Mouse (Mus musculus) heart, embryonic 14.5 days (tissue): Measurements from ENCODE around the gene Gramd2. TPM values are rescaled to one million over a fixed set of nuclear protein-coding genes. Genes with fewer than 3 reads are reported as not detected.

ENCODE experiments used
- ATAC-seq: fragments of 200-750 bp; cut with Nextera tagmentation; 2 replicates; pipeline ENCODE4 v1.8.0; 2017; ENCODE audit warnings: low read depth, moderate TSS enrichment; ENCODE audit not compliant: insufficient number of reproducible peaks, insufficient read depth, low FRiP score
- H3K27ac ChIP-seq, 2 experiments: fragments of 200-500 bp in 1 of 2; fragments of 300-500 bp in 1 of 2; sonication (generic) in 1 of 2; replicated peaks in 1 of 2; 2 replicates each; pipeline ENCODE4 v1.5.1; 2012 to 2014; ENCODE audit warnings: low read depth in 2 of 2, low read length in 2 of 2, control low read depth in 1 of 2, mild to moderate bottlenecking in 1 of 2, mixed read lengths in 1 of 2; ENCODE audit not compliant: control insufficient read depth in 1 of 2, insufficient read depth in 1 of 2
- H3K27me3 ChIP-seq: fragments of 300-500 bp; sonication (generic); 2 replicates; pipeline ENCODE4 v1.6.1; 2014; ENCODE audit warnings: mild to moderate bottlenecking, low read length, control low read depth; ENCODE audit not compliant: control insufficient read depth, insufficient read depth
- H3K36me3 ChIP-seq: fragments of 300-500 bp; sonication (generic); 2 replicates; pipeline ENCODE4 v1.6.1; 2014; ENCODE audit warnings: mild to moderate bottlenecking, control low read depth, low read length, mixed read lengths; ENCODE audit not compliant: control insufficient read depth, insufficient read depth
- H3K4me1 ChIP-seq, 2 experiments: fragments of 200-500 bp in 1 of 2; fragments of 300-500 bp in 1 of 2; sonication (generic) in 1 of 2; 2 replicates each; pipeline ENCODE4 v1.6.1; 2012 to 2014; ENCODE audit warnings: low read length in 2 of 2, control low read depth in 1 of 2, mixed read lengths in 1 of 2; ENCODE audit not compliant: control insufficient read depth in 2 of 2, insufficient read depth in 2 of 2
- H3K4me2 ChIP-seq: fragments of 300-500 bp; sonication (generic); 2 replicates; pipeline ENCODE4 v1.6.1; 2014; ENCODE audit warnings: mild to moderate bottlenecking, low read length
- H3K4me3 ChIP-seq, 2 experiments: fragments of 200-500 bp in 1 of 2; fragments of 300-500 bp in 1 of 2; sonication (generic) in 1 of 2; 2 replicates each; pipeline ENCODE4 v1.5.1; 2012 to 2014; ENCODE audit warnings: low read length in 2 of 2, mild to moderate bottlenecking in 2 of 2, control low read depth in 1 of 2, low read depth in 1 of 2, moderate library complexity in 1 of 2; ENCODE audit not compliant: control insufficient read depth in 1 of 2, insufficient read depth in 1 of 2
- H3K9ac ChIP-seq: fragments of 300-500 bp; sonication (generic); 2 replicates; pipeline ENCODE4 v1.6.1; 2014; ENCODE audit warnings: mild to moderate bottlenecking, low read length
- H3K9me3 ChIP-seq: fragments of 300-500 bp; sonication (generic); 2 replicates; pipeline ENCODE4 v1.6.1; 2016; ENCODE audit warnings: low read length, control low read depth; ENCODE audit not compliant: control insufficient read depth
- WGBS: fragments of 180-500 bp; shearing (Covaris S2); extraction: QIAGEN DNeasy Blood & Tissue Kit; methylation state at CpG from one replicate; pipeline ENCODE4 v1.1.7; 2014; 5-methylcytosine and 5-hydroxymethylcytosine counted together
- polyA plus RNA-seq: library from polyadenylated mRNA; unstranded; fragments of >200 nt; fragmentation: Nextera tagmentation; extraction: Ambion mirVana; gene quantifications from 2 replicates; pipeline ENCODE4 v1.2.1, GENCODE M21; 2014

Gene Gramd2
- polyA plus RNA-seq, 1 experiment from 2014 or later = 0.43 TPM

DNA sequence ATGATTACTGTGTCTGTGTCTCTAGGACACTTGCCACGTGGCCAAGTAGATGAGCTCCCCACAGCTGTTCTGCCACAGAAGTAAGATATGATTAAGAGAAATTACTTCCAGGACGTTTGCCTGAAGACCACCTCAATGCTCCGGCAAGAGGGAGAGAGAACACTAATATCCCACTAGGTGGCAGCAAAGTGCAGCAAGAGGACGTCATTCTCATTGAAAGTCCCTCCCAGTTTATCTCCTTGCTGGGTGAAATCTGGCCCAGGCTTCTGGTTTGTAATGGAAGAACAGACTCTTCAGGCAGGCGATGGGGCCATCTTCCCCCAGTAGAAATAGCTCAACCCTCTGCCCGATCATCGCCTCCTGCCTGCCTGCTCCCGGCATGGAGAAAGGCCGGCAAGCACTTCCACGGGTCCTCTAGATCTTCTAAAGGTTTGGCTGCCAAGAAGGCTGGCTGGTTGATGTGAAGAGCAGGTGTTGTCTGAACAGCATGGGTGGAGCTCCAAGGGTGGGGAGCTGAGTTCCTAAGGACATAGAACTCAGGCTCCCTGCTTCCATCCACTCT lies 43.2 kb downstream of the Gramd2 start:
- H3K27ac ChIP-seq = peak overlapping the region; percentile 3 to 55; a peak in 3 of 4 replicates

GRCm38 (mm10) chr9:59723791-59724442 lies 44.0 kb downstream of the Gramd2 start:
- H3K4me2 ChIP-seq = peak overlapping the region; percentile 61; the same call in 1 of the 2 replicates
- H3K9me3 ChIP-seq = no peaks in the 10 kb centered on the region
- peak; percentile 49; the same call in 1 of the 2 replicates for ATAC-seq
- no peaks in the 10 kb centered on the region for H3K27me3 ChIP-seq
- peak overlapping the region; percentile 3 to 55; a peak in 3 of 4 replicates for H3K27ac ChIP-seq
- no peak overlapping the region for H3K9ac ChIP-seq
- H3K4me1 ChIP-seq = peaks cover 15 to 20% of the 10 kb centered on the region in 2 experiments
- 44% methylated on average over 8 of the region's 8 CpGs for WGBS
- no peak overlapping the region for H3K4me3 ChIP-seq
- H3K36me3 ChIP-seq = no peaks in the 10 kb centered on the region

More for the DNA sequence above, 43.2 kb downstream of the Gramd2 start:
- Histone ChIP-seq H3K4me2 (peak overlapping the region; percentile 61), H3K27me3 (no peaks in the 10 kb centered on the region), H3K4me1 (peaks cover 14 to 18% of the 10 kb centered on the region in 2 experiments), H3K9ac (peak overlapping the region; percentile 48; the same call in 1 of the 2 replicates), H3K36me3 (no peaks in the 10 kb centered on the region), H3K9me3 (no peaks in the 10 kb centered on the region), H3K4me3 (0 out of 4 replicates have a peak overlapping the region, but pooled peaks of 1 of the 2 experiments have one; percentile 17)
- ATAC-seq = peak; percentile 23; the same call in 1 of the 2 replicates
- 10% methylated on average over 10 of the region's 10 CpGs for WGBS

GRCm38 (mm10) chr9:59725515-59725914 lies 45.6 kb downstream of the Gramd2 start:
- no peak for ATAC-seq
- WGBS = 62% methylated on average over 10 of the region's 10 CpGs
- Histone ChIP-seq H3K4me2 (no peak overlapping the region), H3K36me3 (no peaks in the 10 kb centered on the region), H3K4me3 (no peak overlapping the region), H3K27me3 (no peaks in the 10 kb centered on the region), H3K27ac (no peak overlapping the region), H3K4me1 (peaks cover 15 to 20% of the 10 kb centered on the region in 2 experiments), H3K9ac (no peak overlapping the region), H3K9me3 (no peaks in the 10 kb centered on the region)

DNA sequence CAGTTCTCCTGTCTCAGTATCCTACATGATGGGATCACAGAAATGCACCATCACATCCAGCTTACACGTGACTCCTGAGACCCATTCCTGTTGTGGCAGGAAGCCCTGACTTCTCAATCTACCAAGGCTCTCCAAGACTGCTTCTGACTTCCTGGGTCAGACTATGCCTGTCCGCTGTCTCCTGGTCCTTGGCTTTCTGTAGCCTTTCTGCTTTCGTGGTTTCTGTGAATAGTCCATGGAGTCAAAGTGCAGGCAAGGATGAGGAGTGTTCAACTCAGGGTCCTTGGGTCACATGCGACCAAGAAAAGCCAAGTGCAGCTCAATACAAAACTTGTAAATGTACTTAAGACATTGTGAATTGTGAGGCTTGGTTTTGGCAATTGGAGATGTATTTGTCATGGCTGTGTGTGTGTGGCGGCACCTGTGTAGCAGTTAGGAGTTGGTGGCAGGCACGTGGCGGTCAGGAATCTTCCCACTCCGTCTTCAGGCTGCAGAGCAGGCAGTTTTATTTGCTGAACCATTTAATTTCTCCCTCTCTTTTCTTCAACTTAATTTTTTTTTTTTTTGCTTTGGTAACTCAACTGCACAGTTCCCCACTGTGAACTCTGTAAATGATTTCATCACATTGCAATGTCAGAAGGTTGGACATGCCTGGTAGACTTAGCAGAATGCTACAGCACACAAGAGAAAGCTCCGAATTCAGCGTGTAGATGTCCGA lies 47.8 kb downstream of the Gramd2 start:
- H3K4me3 ChIP-seq = no peak overlapping the region
- no peak overlapping the region for H3K9ac ChIP-seq
- no peaks in the 10 kb centered on the region for H3K9me3 ChIP-seq
- no peak overlapping the region for H3K4me2 ChIP-seq
- ATAC-seq = no peak
- 75% methylated on average over 11 of the region's 11 CpGs for WGBS
- H3K4me1 ChIP-seq = peaks cover 15 to 20% of the 10 kb centered on the region in 2 experiments
- no peaks in the 10 kb centered on the region for H3K27me3 ChIP-seq
- peak overlapping the region; percentile 17 to 26; a peak in 1 of 4 replicates for H3K27ac ChIP-seq
- H3K36me3 ChIP-seq = no peaks in the 10 kb centered on the region

DNA sequence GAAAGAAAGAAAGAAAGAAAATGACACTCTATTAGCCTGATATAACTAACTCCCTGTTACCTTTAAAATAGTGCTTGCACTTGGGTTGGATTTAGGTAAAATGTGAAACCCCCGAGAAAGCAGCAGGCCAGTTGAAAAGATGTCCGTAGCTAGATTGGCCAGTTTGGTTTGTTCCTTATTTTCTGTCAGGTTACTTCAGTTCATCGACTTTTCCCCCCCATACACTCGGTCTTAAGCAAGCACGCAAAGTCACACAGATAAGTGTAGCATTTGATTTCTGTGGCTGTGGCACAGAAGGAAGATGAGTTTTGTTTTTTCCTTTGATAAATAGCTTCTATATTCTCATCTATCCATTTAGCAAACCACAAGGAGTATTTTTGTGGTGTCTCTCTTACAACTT lies 51.2 kb downstream of the Gramd2 start:
- 88% methylated on average over 5 of the region's 5 CpGs for WGBS

GRCm38 (mm10) chr9:59733075-59733474 lies 53.1 kb downstream of the Gramd2 start:
- H3K4me3 ChIP-seq = no peak overlapping the region
- no peaks in the 10 kb centered on the region for H3K36me3 ChIP-seq
- no peak overlapping the region for H3K4me2 ChIP-seq
- H3K9ac ChIP-seq = no peak overlapping the region
- no peaks in the 10 kb centered on the region for H3K9me3 ChIP-seq
- WGBS = 45% methylated on average over 6 of the region's 6 CpGs
- no peaks in the 10 kb centered on the region for H3K27me3 ChIP-seq
- no peak overlapping the region for H3K27ac ChIP-seq
- no peak for ATAC-seq
- peaks cover 6 to 29% of the 10 kb centered on the region in 2 experiments for H3K4me1 ChIP-seq

More for the DNA sequence above, 51.2 kb downstream of the Gramd2 start:
- no peak overlapping the region for H3K27ac ChIP-seq
- H3K4me3 ChIP-seq = no peak overlapping the region
- H3K4me2 ChIP-seq = no peak overlapping the region
- no peaks in the 10 kb centered on the region for H3K27me3 ChIP-seq
- H3K36me3 ChIP-seq = no peaks in the 10 kb centered on the region
- no peak for ATAC-seq
- H3K9ac ChIP-seq = no peak overlapping the region
- no peaks in the 10 kb centered on the region for H3K9me3 ChIP-seq
- peaks cover 4 to 13% of the 10 kb centered on the region in 2 experiments for H3K4me1 ChIP-seq

DNA sequence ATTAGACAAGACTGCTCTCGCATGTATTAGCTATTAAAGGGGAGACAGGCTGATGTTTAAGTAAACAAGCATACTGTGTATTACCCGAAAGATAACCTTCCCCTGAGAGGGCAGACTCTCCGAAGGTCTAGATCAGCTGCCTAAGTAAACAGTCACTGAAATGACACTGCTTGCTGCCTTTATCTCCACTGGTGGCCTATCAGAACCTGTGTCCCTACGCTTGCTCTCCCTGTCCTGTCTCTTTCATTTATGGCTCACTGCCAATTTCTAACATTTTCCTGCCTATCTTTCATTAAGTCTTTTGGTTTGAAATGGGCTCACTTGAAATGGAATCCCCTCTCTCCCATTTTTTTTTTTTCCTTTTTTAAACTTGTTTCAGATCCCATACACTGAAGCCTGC lies 55.5 kb downstream of the Gramd2 start:
- H3K4me1 ChIP-seq = peaks cover 4 to 26% of the 10 kb centered on the region in 2 experiments
- no peak overlapping the region for H3K4me3 ChIP-seq
- H3K4me2 ChIP-seq = peak overlapping the region; percentile 37
- ATAC-seq = no peak
- H3K36me3 ChIP-seq = no peaks in the 10 kb centered on the region
- H3K9ac ChIP-seq = 0 out of 2 replicates have a peak overlapping the region, but pooled peaks have one; percentile 8
- WGBS = 10% methylated on average over 4 of the region's 4 CpGs
- H3K9me3 ChIP-seq = no peaks in the 10 kb centered on the region
- peak overlapping the region; percentile 45 to 64 for H3K27ac ChIP-seq
- H3K27me3 ChIP-seq = no peaks in the 10 kb centered on the region
